ENCODE assay signal across 7 mouse cellular contexts in genomic region chr4:124035192-124035591, GRCm38 (mm10).
DNase-seq lines count a peak whose midpoint lies in the region; ATAC-seq lines count a peak whose summit lies in the region.

No protein-coding gene starts in this region.

- peak; percentile 58 to 59 for DNase-seq in kidney, postnatal 4 days
- DNase-seq in kidney, adult 8-10 months: no peak
- peak; percentile 41 for DNase-seq in embryonic facial prominence, embryonic 14.5 days (ENCODE audit: low spot score)
- DNase-seq in midbrain, embryonic 14.5 days: peak; percentile 87
- no peak for DNase-seq in spleen, adult 12 weeks (ENCODE audit: low spot score)
- no peak for DNase-seq in adrenal gland, adult 2 months

- H3K9ac ChIP-seq in embryonic facial prominence, embryonic 14.5 days (ENCODE audit: low read depth, low read length): no peak overlapping the region
- H3K9ac ChIP-seq in forebrain, embryonic 16.5 days (replicated peaks; ENCODE audit: low read depth, low read length): 0 out of 2 replicates have a peak overlapping the region, but pooled peaks have one; percentile 6
- no peak overlapping the region; the same call in 1 of the 2 replicates for H3K9ac ChIP-seq in midbrain, embryonic 14.5 days (replicated peaks; ENCODE audit: low read length)

- H3K9me3 ChIP-seq in embryonic facial prominence, embryonic 14.5 days (ENCODE audit: control insufficient read depth, low read length): no peaks in the 10 kb centered on the region
- H3K9me3 ChIP-seq in forebrain, embryonic 16.5 days (ENCODE audit: control insufficient read depth, low read length): no peaks in the 10 kb centered on the region
- H3K9me3 ChIP-seq in midbrain, embryonic 14.5 days (ENCODE audit: control insufficient read depth, low read length): no peaks in the 10 kb centered on the region

- no peaks in the 10 kb centered on the region for H3K4me1 ChIP-seq in embryonic facial prominence, embryonic 14.5 days (ENCODE audit: control insufficient read depth, insufficient read depth, low read length)
- H3K4me1 ChIP-seq in forebrain, embryonic 16.5 days (replicated peaks; ENCODE audit: control insufficient read depth, insufficient read depth, low read length): peaks cover 41% of the 10 kb centered on the region
- peaks cover 29% of the 10 kb centered on the region for H3K4me1 ChIP-seq in midbrain, embryonic 14.5 days (ENCODE audit: control insufficient read depth, insufficient read depth, low read length)

- peak; percentile 41; the same call in 1 of the 2 replicates for ATAC-seq in embryonic facial prominence, embryonic 14.5 days (ENCODE audit: low read depth)
- ATAC-seq in forebrain, embryonic 16.5 days: peak; percentile 87
- peak; percentile 81 for ATAC-seq in midbrain, embryonic 14.5 days (ENCODE audit: low FRiP score, low TSS enrichment)

- H3K36me3 ChIP-seq in embryonic facial prominence, embryonic 14.5 days (ENCODE audit: control insufficient read depth, insufficient read depth, low read length): no peaks in the 10 kb centered on the region
- H3K36me3 ChIP-seq in forebrain, embryonic 16.5 days (ENCODE audit: control insufficient read depth, insufficient read depth): no peaks in the 10 kb centered on the region
- no peaks in the 10 kb centered on the region for H3K36me3 ChIP-seq in midbrain, embryonic 14.5 days (ENCODE audit: control insufficient read depth, insufficient read depth, low read length)

- no peaks in the 10 kb centered on the region; the same call in 1 of the 2 replicates for H3K27me3 ChIP-seq in embryonic facial prominence, embryonic 14.5 days (replicated peaks; ENCODE audit: control insufficient read depth, insufficient read depth, low read length)
- no peaks in the 10 kb centered on the region for H3K27me3 ChIP-seq in forebrain, embryonic 16.5 days (replicated peaks; ENCODE audit: control insufficient read depth, insufficient read depth, low read length)
- H3K27me3 ChIP-seq in midbrain, embryonic 14.5 days (ENCODE audit: control insufficient read depth, insufficient read depth, low read length): no peaks in the 10 kb centered on the region

- WGBS in embryonic facial prominence, embryonic 14.5 days: 31% methylated on average over 6 of the region's 7 CpGs
- 4% methylated on average over 7 of the region's 7 CpGs for WGBS in forebrain, embryonic 16.5 days
- WGBS in midbrain, embryonic 14.5 days: under 1% methylated on average over 7 of the region's 7 CpGs

- no peak overlapping the region for H3K27ac ChIP-seq in embryonic facial prominence, embryonic 14.5 days (replicated peaks; ENCODE audit: low read depth, low read length)
- H3K27ac ChIP-seq in forebrain, embryonic 16.5 days (ENCODE audit: low read length): peak overlapping the region; percentile 92
- peak overlapping the region; percentile 89 for H3K27ac ChIP-seq in midbrain, embryonic 14.5 days (replicated peaks; ENCODE audit: low read depth, low read length)

- no peak overlapping the region for H3K4me3 ChIP-seq in embryonic facial prominence, embryonic 14.5 days (ENCODE audit: low read depth, low read length)
- H3K4me3 ChIP-seq in forebrain, embryonic 16.5 days (replicated peaks; ENCODE audit: low read length): no peak overlapping the region
- H3K4me3 ChIP-seq in midbrain, embryonic 14.5 days (replicated peaks; ENCODE audit: low read depth, low read length): 0 out of 2 replicates have a peak overlapping the region, but pooled peaks have one; percentile 5

- H3K4me2 ChIP-seq in embryonic facial prominence, embryonic 14.5 days (ENCODE audit: low read depth, low read length): no peak overlapping the region
- peak overlapping the region; percentile 42 for H3K4me2 ChIP-seq in forebrain, embryonic 16.5 days (ENCODE audit: low read length)
- peak overlapping the region; percentile 36 for H3K4me2 ChIP-seq in midbrain, embryonic 14.5 days (ENCODE audit: low read length)

Comparison
In these comparisons a context has a peak if more than half of its experiments do, and no peak if none do; other contexts are left out.
1. DNase-seq: peak in kidney, postnatal 4 days (2 of 2), embryonic facial prominence, embryonic 14.5 days (single experiment) and midbrain, embryonic 14.5 days (single experiment); none in kidney, adult 8-10 months (0 of 2), spleen, adult 12 weeks (single experiment) and adrenal gland, adult 2 months (single experiment).
2. Peak in every context shown above with its lines, with median percentiles within 50 percentile points of each other: ATAC-seq.